Comparison of ENCODE assay signal across 8 mouse cellular contexts in genomic region chr6:37593033-37593374, GRCm38 (mm10).
DNase-seq lines count a peak whose midpoint lies in the region; ATAC-seq and TF ChIP-seq lines count a peak whose summit lies in the region.

No protein-coding gene starts in this region.

- no peak for TF ChIP-seq EP300 in heart, adult 2 months (IDR thresholded peaks at IDR 0.05; ENCODE audit: insufficient read depth, low read depth, low read length)

- H3K4me1 ChIP-seq in heart, adult 2 months (ENCODE audit: control insufficient read depth, insufficient read depth, low read length): peaks cover 3% of the 10 kb centered on the region
- H3K4me1 ChIP-seq in neural tube, embryonic 11.5 days (ENCODE audit: control insufficient read depth, insufficient read depth, low read length): peaks cover 10% of the 10 kb centered on the region; the same call in 1 of the 2 replicates
- H3K4me1 ChIP-seq in intestine, embryonic 16.5 days (ENCODE audit: control insufficient read depth, insufficient read depth, low read length): peaks cover 6% of the 10 kb centered on the region
- peaks cover 3% of the 10 kb centered on the region; the same call in 1 of the 2 replicates for H3K4me1 ChIP-seq in stomach, embryonic 16.5 days (ENCODE audit: control insufficient read depth, insufficient read depth, low read length)

- H3K27ac ChIP-seq in heart, adult 2 months: peak overlapping the region; percentile 72
- peak overlapping the region; percentile 89 for H3K27ac ChIP-seq in neural tube, embryonic 11.5 days (ENCODE audit: low read depth, low read length)
- peak overlapping the region; percentile 20; the same call in 1 of the 2 replicates for H3K27ac ChIP-seq in intestine, embryonic 16.5 days (ENCODE audit: low read length)
- H3K27ac ChIP-seq in stomach, embryonic 16.5 days (ENCODE audit: low read length): peak overlapping the region; percentile 25; the same call in 1 of the 2 replicates

- H3K9me3 ChIP-seq in neural tube, embryonic 11.5 days (ENCODE audit: control insufficient read depth, low read length): no peaks in the 10 kb centered on the region
- no peaks in the 10 kb centered on the region for H3K9me3 ChIP-seq in intestine, embryonic 16.5 days (ENCODE audit: control insufficient read depth, low read length)
- H3K9me3 ChIP-seq in stomach, embryonic 16.5 days (replicated peaks; ENCODE audit: control insufficient read depth, low read length): no peaks in the 10 kb centered on the region

- no peaks in the 10 kb centered on the region for H3K27me3 ChIP-seq in heart, adult 2 months (ENCODE audit: control insufficient read depth, insufficient read depth, low read length)
- no peaks in the 10 kb centered on the region for H3K27me3 ChIP-seq in neural tube, embryonic 11.5 days (ENCODE audit: control insufficient read depth, insufficient read depth, low read length)
- no peaks in the 10 kb centered on the region for H3K27me3 ChIP-seq in intestine, embryonic 16.5 days (replicated peaks; ENCODE audit: control insufficient read depth, insufficient read depth, low read length)
- H3K27me3 ChIP-seq in stomach, embryonic 16.5 days (ENCODE audit: control insufficient read depth, insufficient read depth, low read length): no peaks in the 10 kb centered on the region

- H3K79me2 ChIP-seq in heart, adult 2 months (replicated peaks; ENCODE audit: control insufficient read depth, insufficient read depth, low read length): no peaks in the 10 kb centered on the region

- 44% methylated on average over 6 of the region's 6 CpGs for WGBS in heart, adult 2 months
- WGBS in neural tube, embryonic 11.5 days: 67% methylated on average over 6 of the region's 6 CpGs
- WGBS in intestine, embryonic 16.5 days: 71% methylated on average over 6 of the region's 6 CpGs
- WGBS in stomach, embryonic 16.5 days: 63% methylated on average over 6 of the region's 6 CpGs

- peaks cover 4% of the 10 kb centered on the region; the same call in 1 of the 2 replicates for H3K36me3 ChIP-seq in heart, adult 2 months (ENCODE audit: control insufficient read depth, insufficient read depth, low read length)
- H3K36me3 ChIP-seq in neural tube, embryonic 11.5 days (ENCODE audit: control insufficient read depth, insufficient read depth, low read length): no peaks in the 10 kb centered on the region
- H3K36me3 ChIP-seq in intestine, embryonic 16.5 days (ENCODE audit: control insufficient read depth, insufficient read depth, low read length): no peaks in the 10 kb centered on the region
- no peaks in the 10 kb centered on the region for H3K36me3 ChIP-seq in stomach, embryonic 16.5 days (ENCODE audit: control insufficient read depth, insufficient read depth, low read length)

- TF ChIP-seq CTCF in heart, adult 2 months (IDR thresholded peaks at IDR 0.05): no peak

- intact Hi-C loops in heart, adult 2 months (cut with DNase I): loop anchor here (5.0 kb wide), 3 partner anchors 64 to 414 kb away; partner anchors contain the start of gene Trim24
- intact Hi-C loops in heart, postnatal 25 days (cut with DNase I): loop anchor here (5.0 to 10.0 kb wide), 6 partner anchors 64 to 474 kb away; partner anchors contain the start of gene Trim24

- no peak for DNase-seq in heart, adult 2 months
- no peak for DNase-seq in heart, postnatal 25 days (ENCODE audit: low spot score)
- DNase-seq in neural tube, embryonic 11.5 days (ENCODE audit: low spot score): peak; percentile 16
- no peak for DNase-seq in neural tube, embryonic 10.5 days (ENCODE audit: extremely low spot score, low spot score)
- DNase-seq in cerebellum, postnatal 4 days (ENCODE audit: low spot score in 2 of 2): no peak
- DNase-seq in lung, postnatal 10 days: no peak

- no peak for ATAC-seq in neural tube, embryonic 11.5 days (ENCODE audit: insufficient read depth, low FRiP score, low TSS enrichment)
- ATAC-seq in intestine, embryonic 16.5 days: no peak
- no peak for ATAC-seq in stomach, embryonic 16.5 days (ENCODE audit: insufficient read depth, low FRiP score)

- no peak for TF ChIP-seq POLR2A in heart, adult 2 months (IDR thresholded peaks at IDR 0.05; ENCODE audit: insufficient read depth, low read depth, low read length)

- H3K9ac ChIP-seq in heart, adult 2 months (ENCODE audit: low read depth, low read length): no peak overlapping the region
- peak overlapping the region; percentile 50; the same call in 1 of the 2 replicates for H3K9ac ChIP-seq in neural tube, embryonic 11.5 days (ENCODE audit: low read length)
- no peak overlapping the region for H3K9ac ChIP-seq in intestine, embryonic 16.5 days (ENCODE audit: low read depth, low read length)
- no peak overlapping the region for H3K9ac ChIP-seq in stomach, embryonic 16.5 days (ENCODE audit: low read length)

- no peak overlapping the region for H3K4me3 ChIP-seq in heart, adult 2 months
- no peak overlapping the region for H3K4me3 ChIP-seq in neural tube, embryonic 11.5 days (ENCODE audit: low read depth, low read length)
- no peak overlapping the region for H3K4me3 ChIP-seq in intestine, embryonic 16.5 days (ENCODE audit: low read length)
- H3K4me3 ChIP-seq in stomach, embryonic 16.5 days (replicated peaks; ENCODE audit: low read length): no peak overlapping the region

- peak overlapping the region; percentile 27; the same call in 1 of the 2 replicates for H3K4me2 ChIP-seq in neural tube, embryonic 11.5 days (ENCODE audit: low read depth)
- H3K4me2 ChIP-seq in intestine, embryonic 16.5 days (ENCODE audit: low read depth, low read length): no peak overlapping the region
- H3K4me2 ChIP-seq in stomach, embryonic 16.5 days (ENCODE audit: low read depth, low read length): no peak overlapping the region

Comparison
In these comparisons a context has a peak if more than half of its experiments do, and no peak if none do; other contexts are left out.
1. H3K27ac ChIP-seq: peak in every context shown above with its lines; median percentile 89 in neural tube, embryonic 11.5 days; 72 in heart, adult 2 months; 25 in stomach, embryonic 16.5 days; 20 in intestine, embryonic 16.5 days.